Mouse (Mus musculus): ENCODE data around the gene Rnf20. TPM values are rescaled to one million over a fixed set of nuclear protein-coding genes. Genes with fewer than 3 reads are reported as not detected.
A peak's percentile ranks its signal among the peaks of the same experiment; 100 is the strongest.

Gene Rnf20
- polyA plus RNA-seq (2014; fragmentation: Nextera tagmentation; extraction: Ambion mirVana), result 50.7 and 53.0 TPM in 2 replicates

- Histone ChIP-seq H3K27ac (ENCODE audit: low read depth) (peak within 1 kb of the TSS; percentile 92), H3K27me3 (replicated peaks; ENCODE audit: control insufficient read depth, insufficient read depth, low read length) (no peaks in the 10 kb centered on the region), H3K36me3 (ENCODE audit: control insufficient read depth, insufficient read depth, low read length) (peaks cover 24% of the 10 kb centered on the region), H3K4me1 (replicated peaks; ENCODE audit: control insufficient read depth, insufficient read depth, low read length) (no peaks in the 10 kb centered on the region; the same call in 1 of the 2 replicates), H3K4me3 (ENCODE audit: low read depth, low read length) (peak within 1 kb of the TSS; percentile 87), H3K4me2 (ENCODE audit: low read length) (peak within 1 kb of the TSS; percentile 76), H3K9ac (ENCODE audit: low read length) (peak within 1 kb of the TSS; percentile 81), H3K9me3 (ENCODE audit: control insufficient read depth, low read length) (no peaks in the 10 kb centered on the region)
- WGBS, result 3% methylated on average over 37 of the region's 37 CpGs
- peak; percentile 97 for ATAC-seq (replicated peaks; ENCODE audit: low FRiP score, low TSS enrichment, low read depth)
- peak; percentile 96 for DNase-seq (ENCODE audit: low spot score)
Observed at GRCm38 (mm10) chr4:49631319-49632138, at the start of gene Rnf20. Gene Rnf20, plus strand, starts transcription at chr4:49632006.

DNA sequence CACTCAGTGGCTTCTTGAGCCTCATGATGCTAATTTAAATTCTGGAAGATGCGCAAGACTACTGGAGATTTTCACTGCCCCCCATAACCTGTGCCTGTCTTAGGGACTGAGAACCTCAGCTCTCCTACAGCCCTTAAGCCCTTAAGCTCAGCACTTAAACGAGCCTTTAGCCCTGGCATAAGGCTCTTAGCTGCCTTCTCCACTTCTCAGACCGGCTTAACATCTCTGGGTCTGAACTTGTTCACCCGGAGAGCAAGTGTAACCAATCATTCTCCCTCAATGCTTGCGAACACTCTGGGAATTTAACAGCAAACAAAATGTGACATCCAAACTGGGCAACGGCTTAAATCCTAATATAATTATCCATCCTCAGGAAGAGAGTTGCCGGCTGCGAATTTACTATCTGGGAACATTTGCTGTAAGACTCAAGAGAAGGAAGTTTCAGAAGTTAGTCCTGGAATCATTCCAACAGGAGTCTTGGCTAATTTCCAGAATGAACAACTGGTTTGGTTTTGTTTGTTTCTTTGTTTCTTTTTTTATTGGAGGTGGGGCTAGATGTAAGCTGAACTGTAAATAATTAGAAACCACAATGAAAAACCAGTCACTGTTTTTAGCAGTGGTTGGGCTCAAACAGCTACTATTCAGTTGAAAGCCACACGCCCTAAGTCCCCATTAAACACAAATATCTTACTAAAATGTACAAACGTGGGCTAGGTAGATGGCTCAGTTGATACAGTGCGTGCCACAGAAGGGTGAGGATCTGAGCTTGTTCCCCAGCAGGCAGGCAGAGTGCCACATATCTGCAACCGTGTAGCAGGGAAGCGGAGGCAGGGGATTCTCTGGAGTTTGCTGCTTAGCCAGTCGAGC, 47.6 kb upstream of the Rnf20 start:
- no peak overlapping the region; the same call in 1 of the 2 replicates for H3K27ac ChIP-seq (ENCODE audit: low read depth)
- H3K27me3 ChIP-seq (replicated peaks; ENCODE audit: control insufficient read depth, insufficient read depth, low read length), result no peaks in the 10 kb centered on the region
- no peak overlapping the region for H3K4me3 ChIP-seq (ENCODE audit: low read depth, low read length)
- WGBS, result 34% methylated on average over 14 of the region's 14 CpGs
- no peaks in the 10 kb centered on the region for H3K9me3 ChIP-seq (ENCODE audit: control insufficient read depth, low read length)
- DNase-seq (ENCODE audit: low spot score) (no peak), ATAC-seq (replicated peaks; ENCODE audit: low FRiP score, low TSS enrichment, low read depth) (no peak)
- H3K4me2 ChIP-seq (ENCODE audit: low read length), result no peak overlapping the region
- H3K4me1 ChIP-seq (replicated peaks; ENCODE audit: control insufficient read depth, insufficient read depth, low read length), result peaks cover 9% of the 10 kb centered on the region; the same call in 1 of the 2 replicates
- no peak overlapping the region for H3K9ac ChIP-seq (ENCODE audit: low read length)
- no peaks in the 10 kb centered on the region for H3K36me3 ChIP-seq (ENCODE audit: control insufficient read depth, insufficient read depth, low read length)

DNA sequence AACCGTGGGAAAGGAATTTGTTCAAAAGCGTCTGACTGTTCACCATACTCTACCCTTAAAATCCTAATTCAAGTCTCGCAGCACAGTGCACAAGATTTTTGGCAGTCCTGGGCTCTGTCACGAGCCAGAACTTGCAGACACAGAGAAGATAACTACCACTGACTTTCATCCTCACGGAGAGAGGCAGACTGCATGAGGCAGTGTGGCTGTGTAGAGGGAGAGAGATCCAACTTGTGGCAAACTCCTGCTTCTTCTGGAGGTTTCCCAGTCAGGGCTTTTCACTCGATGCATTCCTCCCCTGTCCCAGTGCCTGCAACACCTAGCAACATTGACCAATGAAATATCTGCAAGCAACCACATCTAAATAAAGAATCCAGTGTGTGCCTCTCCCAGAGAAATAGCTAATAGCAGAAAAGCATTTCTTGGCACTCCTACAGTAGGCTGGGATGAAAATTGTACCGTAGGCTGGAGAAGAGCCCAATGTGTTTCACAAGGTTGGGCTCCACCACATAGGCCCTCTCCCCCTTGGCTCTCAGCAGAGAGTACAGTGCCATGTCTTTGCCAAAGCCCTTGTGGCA, 46.2 kb upstream of the Rnf20 start:
- H3K27ac ChIP-seq (ENCODE audit: low read depth), result no peak overlapping the region
- no peak overlapping the region for H3K9ac ChIP-seq (ENCODE audit: low read length)
- 63% methylated on average over 7 of the region's 7 CpGs for WGBS
- no peak overlapping the region for H3K4me3 ChIP-seq (ENCODE audit: low read depth, low read length)
- H3K36me3 ChIP-seq (ENCODE audit: control insufficient read depth, insufficient read depth, low read length), result no peaks in the 10 kb centered on the region
- ATAC-seq (replicated peaks; ENCODE audit: low FRiP score, low TSS enrichment, low read depth) (no peak), DNase-seq (ENCODE audit: low spot score) (no peak)
- H3K4me1 ChIP-seq (replicated peaks; ENCODE audit: control insufficient read depth, insufficient read depth, low read length), result peaks cover 9% of the 10 kb centered on the region; the same call in 1 of the 2 replicates
- no peaks in the 10 kb centered on the region for H3K9me3 ChIP-seq (ENCODE audit: control insufficient read depth, low read length)
- no peaks in the 10 kb centered on the region for H3K27me3 ChIP-seq (replicated peaks; ENCODE audit: control insufficient read depth, insufficient read depth, low read length)
- H3K4me2 ChIP-seq (ENCODE audit: low read length), result no peak overlapping the region

DNA sequence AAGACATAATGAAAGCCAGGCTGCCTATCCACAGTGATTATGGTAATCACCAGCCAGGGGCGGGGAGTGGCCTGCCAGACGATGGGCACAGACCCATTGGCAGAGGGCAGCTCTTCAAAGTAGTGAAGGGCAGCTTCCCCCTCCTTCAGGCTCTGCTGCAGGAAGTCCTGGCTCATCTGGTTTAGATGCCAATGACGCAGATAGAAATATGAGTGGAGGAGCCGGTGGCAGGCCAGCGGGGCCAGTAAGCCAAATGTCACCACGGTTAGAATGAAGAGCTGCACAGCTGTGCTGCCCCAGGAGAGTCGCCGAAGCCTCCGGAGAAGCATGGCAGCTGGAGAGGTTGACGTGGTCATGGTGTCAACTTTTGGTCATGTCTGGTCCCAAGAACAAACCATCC, 45.0 kb upstream of the Rnf20 start:
- H3K4me2 ChIP-seq (ENCODE audit: low read length), result no peak overlapping the region
- H3K4me3 ChIP-seq (ENCODE audit: low read depth, low read length), result no peak overlapping the region
- no peak for ATAC-seq (replicated peaks; ENCODE audit: low FRiP score, low TSS enrichment, low read depth)
- H3K36me3 ChIP-seq (ENCODE audit: control insufficient read depth, insufficient read depth, low read length), result no peaks in the 10 kb centered on the region
- no peaks in the 10 kb centered on the region for H3K27me3 ChIP-seq (replicated peaks; ENCODE audit: control insufficient read depth, insufficient read depth, low read length)
- H3K4me1 ChIP-seq (replicated peaks; ENCODE audit: control insufficient read depth, insufficient read depth, low read length), result peaks cover 9% of the 10 kb centered on the region; the same call in 1 of the 2 replicates
- no peak overlapping the region for H3K27ac ChIP-seq (ENCODE audit: low read depth)
- no peak for DNase-seq (ENCODE audit: low spot score)
- 88% methylated on average over 10 of the region's 10 CpGs for WGBS
- no peak overlapping the region for H3K9ac ChIP-seq (ENCODE audit: low read length)
- no peaks in the 10 kb centered on the region for H3K9me3 ChIP-seq (ENCODE audit: control insufficient read depth, low read length)

DNA sequence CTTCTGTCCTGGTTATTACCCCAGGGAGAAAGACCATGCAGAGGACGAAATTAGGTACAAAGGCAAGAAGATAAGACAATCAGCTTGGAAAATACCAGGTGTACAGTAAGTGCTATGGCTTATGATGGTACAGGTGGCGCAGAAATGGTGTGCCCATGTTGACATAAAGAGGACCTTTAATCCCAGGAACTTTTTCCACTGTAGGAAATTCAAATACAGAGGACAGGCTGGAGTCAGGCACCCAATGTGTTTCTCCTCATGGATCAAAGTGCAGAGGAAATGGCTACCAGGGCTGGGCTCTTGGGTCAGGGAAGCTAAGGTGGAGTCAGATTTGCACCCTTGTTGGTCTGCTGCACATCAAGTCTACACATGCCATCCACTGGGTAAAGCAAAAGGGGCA, 41.7 kb upstream of the Rnf20 start:
- ATAC-seq (replicated peaks; ENCODE audit: low FRiP score, low TSS enrichment, low read depth), result no peak
- Histone ChIP-seq H3K36me3 (ENCODE audit: control insufficient read depth, insufficient read depth, low read length) (no peaks in the 10 kb centered on the region), H3K27me3 (replicated peaks; ENCODE audit: control insufficient read depth, insufficient read depth, low read length) (no peaks in the 10 kb centered on the region), H3K4me3 (ENCODE audit: low read depth, low read length) (no peak overlapping the region), H3K9ac (ENCODE audit: low read length) (no peak overlapping the region), H3K9me3 (ENCODE audit: control insufficient read depth, low read length) (no peaks in the 10 kb centered on the region), H3K4me2 (ENCODE audit: low read length) (no peak overlapping the region), H3K4me1 (replicated peaks; ENCODE audit: control insufficient read depth, insufficient read depth, low read length) (no peaks in the 10 kb centered on the region), H3K27ac (ENCODE audit: low read depth) (no peak overlapping the region)
- DNase-seq (ENCODE audit: low spot score), result no peak
- 78% methylated on average over 2 of the region's 2 CpGs for whole genome bisulfite sequencing

- H3K9me3 ChIP-seq (ENCODE audit: control insufficient read depth, low read length), result no peaks in the 10 kb centered on the region
- peak overlapping the region; percentile 74 for H3K4me3 ChIP-seq (ENCODE audit: low read depth, low read length)
- H3K27ac ChIP-seq (ENCODE audit: low read depth), result no peak overlapping the region
- H3K4me2 ChIP-seq (ENCODE audit: low read length), result peak overlapping the region; percentile 71
- no peaks in the 10 kb centered on the region for H3K36me3 ChIP-seq (ENCODE audit: control insufficient read depth, insufficient read depth, low read length)
- ATAC-seq (replicated peaks; ENCODE audit: low FRiP score, low TSS enrichment, low read depth), result peak; percentile 45
- H3K4me1 ChIP-seq (replicated peaks; ENCODE audit: control insufficient read depth, insufficient read depth, low read length), result 0 out of 2 replicates have a peak, but pooled peaks cover 5% of the 10 kb centered on the region
- peak; percentile 79 for DNase-seq (ENCODE audit: low spot score)
- WGBS, result 1% methylated on average over 20 of the region's 20 CpGs
- H3K27me3 ChIP-seq (replicated peaks; ENCODE audit: control insufficient read depth, insufficient read depth, low read length), result no peaks in the 10 kb centered on the region
- H3K9ac ChIP-seq (ENCODE audit: low read length), result peak overlapping the region; percentile 69
Observed at GRCm38 (mm10) chr4:49596846-49597182, 35.0 kb upstream of the Rnf20 start.

DNA sequence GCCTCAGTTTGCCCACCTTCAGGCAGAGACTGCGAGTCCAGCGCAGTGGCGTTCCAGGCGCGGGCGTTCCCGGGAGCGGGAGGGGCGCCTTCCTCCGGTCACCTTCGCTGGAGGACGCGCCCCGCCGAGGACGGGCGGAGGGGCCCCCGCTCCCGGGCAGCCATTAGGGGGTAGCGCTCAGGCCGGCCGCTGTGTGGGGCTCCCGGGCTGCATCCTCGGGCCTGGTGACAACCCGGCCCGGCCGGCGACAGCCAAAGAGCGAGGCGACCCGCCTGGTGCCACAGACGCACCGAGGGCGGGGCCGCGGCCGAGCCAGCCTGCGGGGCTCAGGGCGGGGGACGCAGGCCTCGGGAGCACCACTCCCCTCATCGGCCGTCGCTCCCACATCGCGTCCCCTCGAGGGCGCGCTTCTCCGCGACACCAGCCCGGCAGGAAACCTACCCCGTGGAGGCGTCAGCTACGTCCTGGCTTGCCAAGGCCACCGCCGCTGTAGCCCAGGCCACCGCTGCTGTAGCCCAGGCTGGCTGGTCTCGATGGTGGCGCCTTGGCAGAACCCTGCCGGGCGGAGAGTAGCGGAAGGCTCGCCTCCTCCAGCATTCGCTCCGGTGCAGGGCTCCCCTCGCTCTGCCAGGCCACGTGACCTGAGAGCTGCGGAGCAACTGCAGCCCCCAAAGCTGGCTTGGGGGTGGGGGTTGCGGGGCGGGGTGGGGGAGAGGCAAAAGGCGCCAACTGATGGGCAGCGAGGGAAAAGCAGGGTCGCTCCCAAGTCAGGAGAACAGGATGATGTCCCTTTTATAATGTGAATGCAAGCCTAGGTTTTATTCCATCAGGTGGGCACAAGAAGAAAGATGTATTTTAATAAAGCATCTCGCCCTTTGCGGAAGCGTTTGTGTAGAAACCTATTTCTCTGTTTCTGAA, 34.4 kb upstream of the Rnf20 start, which contains the start of gene Tmem246:
Gene Tmem246, minus strand, starts transcription at position 694 of the 918 bp plus-strand sequence.
- peak within 1 kb of the TSS; percentile 74 for H3K4me3 ChIP-seq (ENCODE audit: low read depth, low read length)
- peak within 1 kb of the TSS; percentile 74 for H3K27ac ChIP-seq (ENCODE audit: low read depth)
- H3K4me1 ChIP-seq (replicated peaks; ENCODE audit: control insufficient read depth, insufficient read depth, low read length), result 0 out of 2 replicates have a peak, but pooled peaks cover 5% of the 10 kb centered on the region
- H3K27me3 ChIP-seq (replicated peaks; ENCODE audit: control insufficient read depth, insufficient read depth, low read length), result no peaks in the 10 kb centered on the region
- ATAC-seq (replicated peaks; ENCODE audit: low FRiP score, low TSS enrichment, low read depth), result peak; percentile 92
- H3K4me2 ChIP-seq (ENCODE audit: low read length), result peak within 1 kb of the TSS; percentile 71
- under 1% methylated on average over 77 of the region's 77 CpGs for WGBS
- peak within 1 kb of the TSS; percentile 69 for H3K9ac ChIP-seq (ENCODE audit: low read length)
- H3K9me3 ChIP-seq (ENCODE audit: control insufficient read depth, low read length), result no peaks in the 10 kb centered on the region
- no peaks in the 10 kb centered on the region for H3K36me3 ChIP-seq (ENCODE audit: control insufficient read depth, insufficient read depth, low read length)
- peak; percentile 88 for DNase-seq (ENCODE audit: low spot score)
